Mouse (Mus musculus) testis, adult 2 months (tissue): Measurements from ENCODE around the gene Cxcr5. TPM values are rescaled to one million over a fixed set of nuclear protein-coding genes. Genes with fewer than 3 reads are reported as not detected.

Experiments used
- H3K27ac ChIP-seq: fragments of 200-500 bp; 2 replicates; pipeline ENCODE4 v1.5.1; 2012; ENCODE audit warnings: low read depth, low read length; ENCODE audit not compliant: control insufficient read depth, insufficient read depth
- H3K27me3 ChIP-seq: fragments of 200-500 bp; 2 replicates; pipeline ENCODE4 v1.6.1; 2012; ENCODE audit warnings: mild to moderate bottlenecking, low read length, moderate library complexity; ENCODE audit not compliant: control insufficient read depth, insufficient read depth
- H3K36me3 ChIP-seq: fragments of 200-500 bp; 2 replicates; pipeline ENCODE4 v1.6.1; 2012; ENCODE audit warnings: mild to moderate bottlenecking, low read length; ENCODE audit not compliant: control insufficient read depth, insufficient read depth
- H3K4me1 ChIP-seq: fragments of 200-500 bp; 2 replicates; pipeline ENCODE4 v1.6.1; 2012; ENCODE audit warnings: low read length; ENCODE audit not compliant: control insufficient read depth, insufficient read depth
- H3K4me3 ChIP-seq: fragments of 200-500 bp; 2 replicates; pipeline ENCODE4 v1.5.1; 2012; ENCODE audit warnings: low read depth, mild to moderate bottlenecking, low read length, moderate library complexity, mixed read lengths; ENCODE audit not compliant: control insufficient read depth
- CTCF ChIP-seq: fragments of 200-500 bp; IDR thresholded peaks from 2 replicates; pipeline ENCODE4 v1.5.1; 2012; ENCODE audit warnings: low read depth, mild to moderate bottlenecking, inconsistent platforms, low read length, moderate library complexity; ENCODE audit not compliant: control insufficient read depth, insufficient read depth, insufficient replicate concordance
- POLR2A ChIP-seq: fragments of 200-500 bp; IDR thresholded peaks from 2 replicates; pipeline ENCODE4 v1.6.1; 2012; ENCODE audit warnings: low read depth, mild to moderate bottlenecking, inconsistent platforms, low read length, moderate library complexity; ENCODE audit not compliant: control insufficient read depth
- polyA plus RNA-seq: library from polyadenylated mRNA; depleted of rRNA; stranded (reverse); fragments of >200 nt; gene quantifications from 2 replicates; pipeline ENCODE4 v1.2.3, GENCODE M21; 2012

Cxcr5 gene
- polyA plus RNA-seq, 1 experiment, result 11.2 TPM

DNA sequence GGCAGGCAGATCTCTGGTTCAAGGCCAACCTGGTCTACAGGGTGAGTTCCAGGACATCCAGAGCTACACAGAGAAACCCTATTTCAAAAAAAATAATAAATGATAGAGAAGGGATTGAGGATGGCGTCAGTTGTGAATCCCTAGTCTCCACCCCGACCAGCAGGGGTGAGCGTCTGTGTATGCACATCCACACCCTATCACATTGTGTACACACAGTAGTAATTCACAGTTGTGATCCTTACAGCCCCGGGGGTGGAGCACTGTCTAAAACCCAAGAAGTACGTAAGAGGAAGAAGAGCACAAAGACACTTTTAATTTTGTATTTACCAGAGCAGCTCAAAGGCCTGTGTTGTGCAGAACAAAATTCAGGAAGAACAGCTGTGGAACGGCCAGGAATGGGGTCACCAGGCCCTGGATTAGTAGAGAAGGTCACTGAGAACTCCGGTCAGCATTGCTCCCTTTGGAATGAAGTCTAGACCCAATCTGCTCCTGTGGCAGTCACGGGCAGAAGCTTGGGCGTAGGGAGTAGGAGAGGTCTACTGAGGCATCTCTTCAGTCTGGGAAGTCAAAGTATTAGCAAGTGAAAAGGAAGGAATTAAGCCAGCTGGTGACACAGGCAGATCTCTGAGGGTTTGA lies 33.3 kb upstream of the Cxcr5 start:
- TF ChIP-seq POLR2A, result no peak
- no peak for TF ChIP-seq CTCF
- H3K4me1 ChIP-seq, result peaks cover 3% of the 10 kb centered on the region; the same call in 1 of the 2 replicates
- H3K36me3 ChIP-seq, result no peaks in the 10 kb centered on the region
- no peaks in the 10 kb centered on the region for H3K27me3 ChIP-seq
- no peak overlapping the region for H3K27ac ChIP-seq
- H3K4me3 ChIP-seq, result no peak overlapping the region

DNA sequence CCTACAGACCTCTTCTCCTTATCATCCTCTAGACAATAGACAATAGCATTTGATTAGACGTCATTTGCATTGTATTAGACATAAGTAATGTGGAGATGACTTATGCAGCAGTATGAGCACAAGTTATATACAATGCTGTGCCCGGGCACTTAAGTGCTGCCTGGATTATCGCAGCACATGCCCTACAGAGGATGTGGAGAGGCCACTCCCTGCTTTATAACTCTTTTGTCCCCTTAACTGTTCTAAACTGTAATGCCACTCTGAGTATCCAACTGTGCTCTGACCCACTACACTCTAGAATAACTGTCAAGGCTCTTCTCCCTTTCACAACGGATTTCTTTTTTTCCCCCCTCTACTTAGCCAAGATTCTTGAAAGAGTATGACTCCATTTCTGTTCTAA lies 32.2 kb upstream of the Cxcr5 start:
- no peak overlapping the region for H3K27ac ChIP-seq

DNA sequence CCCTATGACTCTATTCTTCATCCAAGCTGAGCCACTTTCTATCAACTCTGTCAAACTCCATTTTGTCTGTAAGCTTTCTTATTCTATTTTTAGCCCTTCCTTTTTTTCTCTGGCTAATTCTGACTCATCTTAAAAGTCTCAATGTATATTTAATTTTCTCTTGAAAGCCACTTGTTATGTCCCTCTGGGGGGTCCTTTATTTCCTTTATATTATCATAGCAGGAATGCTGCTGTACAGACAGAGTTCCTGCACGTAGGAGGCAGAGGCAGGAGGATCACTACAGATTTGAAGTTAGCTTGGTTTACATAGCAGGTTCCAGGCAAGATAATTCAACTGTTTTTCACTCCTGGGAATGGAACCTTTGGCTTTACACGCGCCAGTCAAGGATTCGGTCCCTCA lies 31.5 kb upstream of the Cxcr5 start:
- no peak overlapping the region for H3K4me3 ChIP-seq
- no peak for TF ChIP-seq POLR2A
- no peak for TF ChIP-seq CTCF
- no peaks in the 10 kb centered on the region for H3K4me1 ChIP-seq
- H3K27me3 ChIP-seq, result no peaks in the 10 kb centered on the region
- H3K27ac ChIP-seq, result no peak overlapping the region
- H3K36me3 ChIP-seq, result no peaks in the 10 kb centered on the region

More for the DNA sequence above, 32.2 kb upstream of the Cxcr5 start:
- H3K4me1 ChIP-seq, result peaks cover 2% of the 10 kb centered on the region; the same call in 1 of the 2 replicates
- no peak for TF ChIP-seq CTCF
- no peak for TF ChIP-seq POLR2A
- no peaks in the 10 kb centered on the region for H3K27me3 ChIP-seq
- H3K36me3 ChIP-seq, result no peaks in the 10 kb centered on the region
- H3K4me3 ChIP-seq, result no peak overlapping the region

- no peaks in the 10 kb centered on the region for H3K27me3 ChIP-seq
- TF ChIP-seq CTCF (no peak), POLR2A (no peak)
- no peaks in the 10 kb centered on the region for H3K4me1 ChIP-seq
- H3K36me3 ChIP-seq, result no peaks in the 10 kb centered on the region
- no peak overlapping the region for H3K27ac ChIP-seq
- H3K4me3 ChIP-seq, result no peak overlapping the region
Observed at GRCm38 (mm10) chr9:44591595-44592188, 30.0 kb upstream of the Cxcr5 start.

- H3K36me3 ChIP-seq, result no peaks in the 10 kb centered on the region
- no peak overlapping the region for H3K27ac ChIP-seq
- no peak for TF ChIP-seq POLR2A
- no peak for TF ChIP-seq CTCF
- no peaks in the 10 kb centered on the region for H3K27me3 ChIP-seq
- no peak overlapping the region for H3K4me3 ChIP-seq
- H3K4me1 ChIP-seq, result no peaks in the 10 kb centered on the region
Observed at GRCm38 (mm10) chr9:44590969-44591368, 29.3 kb upstream of the Cxcr5 start.

DNA sequence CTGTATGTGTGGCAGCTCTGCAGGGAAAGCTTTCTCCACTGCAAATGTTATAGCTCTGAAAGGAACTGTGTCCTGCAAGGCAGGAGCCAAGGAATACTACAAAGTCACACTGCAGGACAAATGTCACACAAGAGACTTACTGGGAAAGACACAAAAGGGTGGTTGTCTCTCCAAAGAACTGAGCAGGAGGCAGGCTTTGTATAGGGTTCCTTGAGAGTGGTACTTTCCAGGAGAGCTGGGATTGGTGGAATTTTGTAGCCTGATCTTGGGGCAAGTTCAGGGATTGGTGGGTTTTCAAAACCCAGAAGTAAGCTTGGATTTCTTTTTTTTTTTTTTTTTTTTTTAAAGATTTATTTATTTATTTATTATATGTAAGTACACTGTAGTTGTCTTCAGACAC lies 27.4 kb upstream of the Cxcr5 start:
- Histone ChIP-seq H3K36me3 (no peaks in the 10 kb centered on the region), H3K27me3 (no peaks in the 10 kb centered on the region), H3K4me1 (no peaks in the 10 kb centered on the region), H3K27ac (no peak overlapping the region), H3K4me3 (no peak overlapping the region)
- TF ChIP-seq POLR2A (no peak), CTCF (no peak)

DNA sequence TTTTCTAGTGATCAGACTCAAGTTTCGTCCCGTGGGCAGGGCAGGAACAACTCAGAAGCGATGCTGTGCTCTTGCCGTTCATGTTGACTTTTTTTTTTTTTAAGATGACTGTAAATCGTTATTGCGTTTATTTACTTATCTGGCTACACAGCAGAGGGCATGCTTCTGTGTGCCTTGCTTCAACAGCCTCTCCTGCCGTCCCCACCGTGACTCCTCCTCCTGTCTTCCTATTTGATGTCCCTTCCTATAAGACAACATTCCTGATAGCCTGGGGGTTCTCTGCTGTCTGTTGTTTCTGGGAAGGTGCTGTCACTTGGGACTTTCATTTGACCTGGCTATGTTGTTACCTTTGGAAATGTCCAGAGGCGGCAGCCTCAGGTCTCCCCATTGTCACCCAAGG lies 26.9 kb upstream of the Cxcr5 start:
- no peaks in the 10 kb centered on the region for H3K27me3 ChIP-seq
- H3K27ac ChIP-seq, result no peak overlapping the region
- H3K36me3 ChIP-seq, result no peaks in the 10 kb centered on the region
- TF ChIP-seq POLR2A (no peak), CTCF (no peak)
- H3K4me3 ChIP-seq, result no peak overlapping the region
- no peaks in the 10 kb centered on the region for H3K4me1 ChIP-seq
